Mouse (Mus musculus): ENCODE data around the gene Gm20388. TPM values are rescaled to one million over a fixed set of nuclear protein-coding genes. Genes with fewer than 3 reads are reported as not detected.

Gm20388 gene
- total and polyA plus RNA-seq, 2 experiments from 2014 or later, result 51.3 TPM; not detected in 1

DNA sequence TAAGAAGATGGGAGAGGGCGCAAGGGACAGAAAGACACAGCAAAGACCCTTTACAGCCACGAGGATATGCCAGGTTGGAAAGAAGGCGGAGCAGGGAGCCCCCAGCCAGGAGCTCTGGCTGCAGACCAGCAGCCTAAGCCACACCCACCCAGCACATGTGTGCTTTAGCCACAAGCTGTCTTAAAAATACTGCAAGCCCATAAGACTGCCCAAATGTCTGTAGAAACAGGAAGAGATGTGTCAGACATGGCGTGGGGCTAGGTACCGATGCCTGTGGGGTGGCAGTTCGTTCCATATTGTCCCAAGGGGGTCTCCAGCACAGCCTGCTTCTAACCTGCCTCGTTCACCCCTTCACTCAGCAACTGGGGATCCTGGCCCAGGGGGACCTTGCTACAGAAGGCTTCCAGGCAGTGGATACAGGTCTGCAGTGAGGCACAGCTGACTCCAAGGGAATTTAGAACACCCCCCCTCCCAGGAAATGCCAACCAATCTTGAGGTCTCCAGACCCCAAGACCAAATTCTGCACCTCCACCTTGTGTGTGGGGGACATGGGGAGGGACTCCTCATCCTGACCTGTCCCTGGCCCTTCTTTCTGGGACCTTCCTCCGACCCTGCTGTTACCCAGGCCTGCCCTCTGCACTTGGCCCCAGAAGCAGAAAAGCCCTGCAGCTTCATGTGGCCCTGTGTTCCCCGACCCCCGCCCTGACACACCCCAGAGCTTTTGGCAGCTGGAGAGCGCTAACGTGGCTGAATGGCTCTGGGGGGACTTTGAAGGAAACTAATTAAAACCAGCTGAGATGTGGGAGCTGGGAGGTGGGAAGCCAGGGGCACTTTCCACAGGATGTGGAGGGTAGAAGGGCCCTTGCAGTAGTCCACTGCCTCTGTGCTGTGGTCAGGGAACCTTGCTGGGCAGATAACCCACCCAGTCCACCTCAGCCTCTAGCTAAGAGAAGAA, 2335.9 kb downstream of the Gm20388 start:
- H3K27me3 ChIP-seq (ENCODE audit: insufficient read depth, low read length), result no peaks in the 10 kb centered on the region
- 43% methylated on average over 12 of the region's 12 CpGs for WGBS
- no peak overlapping the region for H3K4me3 ChIP-seq (ENCODE audit: low read depth, low read length)
- no peaks in the 10 kb centered on the region for H3K4me1 ChIP-seq (ENCODE audit: insufficient read depth)
- no peak overlapping the region for H3K4me2 ChIP-seq (ENCODE audit: low read depth)
- H3K9ac ChIP-seq, result no peak overlapping the region
- no peak overlapping the region for H3K27ac ChIP-seq (ENCODE audit: low read depth, low read length)
- H3K36me3 ChIP-seq (ENCODE audit: insufficient read depth), result no peaks in the 10 kb centered on the region
- no peaks in the 10 kb centered on the region for H3K9me3 ChIP-seq (ENCODE audit: low read length)
- TF ChIP-seq CTCF (IDR thresholded peaks at IDR 0.05; ENCODE audit: low read depth), result no peak
- ATAC-seq (no peak), DNase-seq (no peak)

DNA sequence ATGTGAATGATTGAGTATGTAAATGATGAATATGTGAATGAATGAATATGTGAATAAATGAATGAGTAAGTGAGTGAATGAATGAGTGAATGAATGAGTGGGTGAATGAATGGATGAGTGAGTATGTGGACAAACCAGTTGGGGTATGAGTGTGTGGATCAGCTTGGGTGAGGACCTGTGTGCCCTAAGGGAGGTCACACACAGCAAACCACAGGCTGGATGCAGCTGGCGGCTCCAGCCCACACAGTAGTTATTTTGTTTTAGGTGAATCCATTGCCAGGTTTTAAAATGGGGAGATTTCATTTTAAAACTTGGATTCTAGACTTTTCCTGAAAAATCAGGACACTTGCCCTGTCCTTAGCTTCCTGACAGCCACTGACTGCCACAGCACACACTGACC, 2341.1 kb downstream of the Gm20388 start:
- Histone ChIP-seq H3K9me3 (ENCODE audit: low read length) (no peaks in the 10 kb centered on the region), H3K36me3 (ENCODE audit: insufficient read depth) (no peaks in the 10 kb centered on the region), H3K4me1 (ENCODE audit: insufficient read depth) (no peaks in the 10 kb centered on the region), H3K4me3 (ENCODE audit: low read depth, low read length) (no peak overlapping the region), H3K27ac (ENCODE audit: low read depth, low read length) (no peak overlapping the region), H3K9ac (no peak overlapping the region), H3K27me3 (ENCODE audit: insufficient read depth, low read length) (no peaks in the 10 kb centered on the region), H3K4me2 (ENCODE audit: low read depth) (no peak overlapping the region)
- DNase-seq, result no peak
- no peak for ATAC-seq
- 75% methylated on average over 1 of the region's 1 CpGs for WGBS
- no peak for TF ChIP-seq CTCF (IDR thresholded peaks at IDR 0.05; ENCODE audit: low read depth)

DNA sequence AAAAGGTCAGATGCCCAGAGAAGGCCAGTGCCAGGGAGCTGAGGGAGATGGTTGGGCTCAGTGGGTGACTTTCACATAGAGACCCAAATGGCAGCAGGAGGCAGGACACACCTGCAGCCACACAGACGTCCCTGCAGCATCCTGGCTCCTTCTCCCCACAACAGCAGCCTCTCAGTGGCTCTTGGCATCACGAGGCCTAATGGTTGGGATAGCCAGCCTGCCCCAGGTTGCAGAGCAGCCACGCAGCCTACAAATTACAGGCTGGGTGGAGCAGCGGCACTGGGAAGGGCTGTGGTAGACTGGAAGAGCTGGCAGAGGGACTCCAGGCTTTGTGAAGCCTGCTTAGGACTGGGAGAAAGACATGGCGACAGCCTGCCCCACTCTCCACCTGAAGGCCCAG, 2341.7 kb downstream of the Gm20388 start:
- ATAC-seq (no peak), DNase-seq (no peak)
- no peak for TF ChIP-seq CTCF (IDR thresholded peaks at IDR 0.05; ENCODE audit: low read depth)
- H3K9ac ChIP-seq, result no peak overlapping the region
- H3K27ac ChIP-seq (ENCODE audit: low read depth, low read length), result no peak overlapping the region
- no peaks in the 10 kb centered on the region for H3K36me3 ChIP-seq (ENCODE audit: insufficient read depth)
- H3K27me3 ChIP-seq (ENCODE audit: insufficient read depth, low read length), result no peaks in the 10 kb centered on the region
- no peak overlapping the region for H3K4me2 ChIP-seq (ENCODE audit: low read depth)
- 53% methylated on average over 5 of the region's 5 CpGs for WGBS
- no peaks in the 10 kb centered on the region for H3K9me3 ChIP-seq (ENCODE audit: low read length)
- H3K4me3 ChIP-seq (ENCODE audit: low read depth, low read length), result no peak overlapping the region
- no peaks in the 10 kb centered on the region for H3K4me1 ChIP-seq (ENCODE audit: insufficient read depth)

DNA sequence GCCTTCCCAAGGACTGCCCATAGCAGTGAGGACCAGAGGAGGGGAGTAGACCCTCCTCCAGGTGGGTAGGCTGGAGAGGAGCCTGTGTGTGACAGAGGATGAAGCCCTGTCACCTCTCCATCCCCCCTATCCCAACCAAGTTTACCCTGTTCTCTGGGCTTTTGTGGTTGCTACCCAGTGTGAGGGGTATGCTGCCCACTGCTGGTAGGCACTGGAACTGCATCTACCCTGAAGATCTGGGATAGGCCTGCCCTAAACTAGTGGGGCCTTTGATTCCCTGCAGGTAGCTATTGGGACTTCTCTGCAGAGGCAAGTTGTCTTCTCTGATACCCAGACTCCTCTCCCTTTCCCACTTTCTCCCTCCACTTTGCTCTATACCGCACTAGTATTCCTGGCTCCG, 2348.7 kb downstream of the Gm20388 start:
- H3K4me2 ChIP-seq (ENCODE audit: low read depth), result no peak overlapping the region
- H3K4me1 ChIP-seq (ENCODE audit: insufficient read depth), result no peaks in the 10 kb centered on the region
- no peak for ATAC-seq
- no peaks in the 10 kb centered on the region for H3K36me3 ChIP-seq (ENCODE audit: insufficient read depth)
- no peak overlapping the region for H3K4me3 ChIP-seq (ENCODE audit: low read depth, low read length)
- WGBS, result 38% methylated on average over 2 of the region's 2 CpGs
- no peak overlapping the region for H3K9ac ChIP-seq
- TF ChIP-seq CTCF (IDR thresholded peaks at IDR 0.05; ENCODE audit: low read depth), result peak; percentile 98
- no peaks in the 10 kb centered on the region for H3K9me3 ChIP-seq (ENCODE audit: low read length)
- H3K27me3 ChIP-seq (ENCODE audit: insufficient read depth, low read length), result no peaks in the 10 kb centered on the region
- H3K27ac ChIP-seq (ENCODE audit: low read depth, low read length), result no peak overlapping the region
- DNase-seq, result peak; percentile 68

DNA sequence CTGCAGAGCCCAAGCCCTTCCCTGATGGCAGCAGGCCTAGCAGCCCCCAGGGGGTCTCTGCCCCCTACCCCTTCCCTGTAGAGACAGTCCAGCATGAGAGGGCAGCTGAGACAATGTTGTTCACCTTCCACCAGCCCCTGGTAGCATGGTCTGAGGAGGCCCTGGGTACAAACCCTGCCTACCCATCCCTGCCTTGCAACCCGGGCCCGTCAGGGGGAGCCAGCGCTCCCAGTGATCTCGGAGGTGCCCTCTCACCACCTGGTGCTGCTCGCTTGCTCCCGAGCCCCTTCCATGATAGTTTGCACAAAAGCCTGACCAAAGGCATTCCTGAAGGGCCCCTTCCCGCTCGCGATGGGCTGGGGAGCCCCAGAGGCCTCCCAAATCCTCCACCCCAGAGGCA, 2350.1 kb downstream of the Gm20388 start:
- ATAC-seq, result no peak
- Histone ChIP-seq H3K27me3 (ENCODE audit: insufficient read depth, low read length) (no peaks in the 10 kb centered on the region), H3K4me1 (ENCODE audit: insufficient read depth) (no peaks in the 10 kb centered on the region), H3K27ac (ENCODE audit: low read depth, low read length) (no peak overlapping the region), H3K9ac (no peak overlapping the region), H3K9me3 (ENCODE audit: low read length) (no peaks in the 10 kb centered on the region), H3K4me3 (ENCODE audit: low read depth, low read length) (no peak overlapping the region), H3K4me2 (ENCODE audit: low read depth) (no peak overlapping the region), H3K36me3 (ENCODE audit: insufficient read depth) (no peaks in the 10 kb centered on the region)
- no peak for DNase-seq
- no peak for TF ChIP-seq CTCF (IDR thresholded peaks at IDR 0.05; ENCODE audit: low read depth)
- WGBS, result 51% methylated on average over 9 of the region's 9 CpGs

DNA sequence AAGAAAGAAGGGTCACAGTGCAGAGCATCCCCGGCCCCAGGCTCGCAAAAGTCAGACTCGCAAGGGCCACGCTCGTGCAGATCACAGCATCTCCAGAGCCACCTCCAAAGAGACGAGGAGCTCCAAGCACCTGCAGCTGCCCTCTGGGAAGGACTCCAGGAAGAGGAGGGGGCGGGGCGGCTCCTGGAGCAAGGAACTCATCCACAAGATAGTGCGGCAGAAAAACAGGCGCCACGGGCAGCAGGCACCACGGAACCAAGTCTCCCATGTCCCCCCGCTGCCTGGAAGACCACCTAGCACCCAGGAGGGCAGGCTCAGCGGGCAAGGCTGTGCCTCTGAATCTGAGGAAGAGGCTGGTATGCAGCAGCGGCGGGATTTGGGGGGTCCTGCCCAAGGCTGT, 2352.2 kb downstream of the Gm20388 start:
- Histone ChIP-seq H3K27ac (ENCODE audit: low read depth, low read length) (no peak overlapping the region), H3K9me3 (ENCODE audit: low read length) (no peaks in the 10 kb centered on the region), H3K4me3 (ENCODE audit: low read depth, low read length) (no peak overlapping the region), H3K36me3 (ENCODE audit: insufficient read depth) (no peaks in the 10 kb centered on the region), H3K9ac (no peak overlapping the region), H3K4me2 (ENCODE audit: low read depth) (no peak overlapping the region), H3K4me1 (ENCODE audit: insufficient read depth) (no peaks in the 10 kb centered on the region), H3K27me3 (ENCODE audit: insufficient read depth, low read length) (no peaks in the 10 kb centered on the region)
- WGBS, result 70% methylated on average over 16 of the region's 16 CpGs
- DNase-seq, result no peak
- ATAC-seq, result no peak
- no peak for TF ChIP-seq CTCF (IDR thresholded peaks at IDR 0.05; ENCODE audit: low read depth)

DNA sequence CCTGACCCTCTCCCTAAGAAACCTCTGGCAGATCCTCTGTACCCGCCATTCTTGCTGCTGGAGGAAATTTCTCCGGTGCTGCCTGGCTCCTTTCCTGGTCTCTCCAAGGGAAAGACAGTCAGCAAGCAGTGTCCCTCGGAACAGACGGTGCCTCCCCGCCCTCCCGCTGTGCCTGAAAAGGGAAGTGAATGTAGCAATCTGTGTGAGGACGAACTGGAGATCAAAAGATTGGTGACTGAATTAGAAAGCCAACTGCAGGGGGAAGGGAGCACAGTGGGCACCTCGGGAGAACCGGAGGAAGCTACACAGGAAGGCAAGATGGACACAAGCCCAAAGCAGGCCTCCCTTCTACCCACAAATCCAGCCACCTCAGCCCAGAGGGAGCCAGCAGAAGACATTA, 2353.6 kb downstream of the Gm20388 start:
- Histone ChIP-seq H3K4me2 (ENCODE audit: low read depth) (no peak overlapping the region), H3K4me1 (ENCODE audit: insufficient read depth) (no peaks in the 10 kb centered on the region), H3K9me3 (ENCODE audit: low read length) (no peaks in the 10 kb centered on the region), H3K27me3 (ENCODE audit: insufficient read depth, low read length) (no peaks in the 10 kb centered on the region), H3K36me3 (ENCODE audit: insufficient read depth) (no peaks in the 10 kb centered on the region), H3K4me3 (ENCODE audit: low read depth, low read length) (no peak overlapping the region), H3K9ac (no peak overlapping the region), H3K27ac (ENCODE audit: low read depth, low read length) (no peak overlapping the region)
- 28% methylated on average over 9 of the region's 9 CpGs for WGBS
- DNase-seq, result no peak
- no peak for ATAC-seq
- TF ChIP-seq CTCF (IDR thresholded peaks at IDR 0.05; ENCODE audit: low read depth), result no peak

Measured in forebrain, postnatal 0 days (tissue).